Mouse (Mus musculus): Measurements from ENCODE around the gene Cct8l1. TPM values are rescaled to one million over a fixed set of nuclear protein-coding genes. Genes with fewer than 3 reads are reported as not detected.

The Cct8l1 gene
- polyA plus RNA-seq, 1 experiment from 2014 or later: not detected

- Histone ChIP-seq H3K9me3 (no peaks in the 10 kb centered on the region), H3K36me3 (no peaks in the 10 kb centered on the region), H3K4me1 (no peaks in the 10 kb centered on the region), H3K27me3 (no peaks in the 10 kb centered on the region), H3K4me2 (no peak overlapping the region), H3K9ac (no peak overlapping the region), H3K27ac (no peak overlapping the region), H3K4me3 (no peak overlapping the region)
- 74% methylated on average over 1 of the region's 1 CpGs for WGBS
- ATAC-seq (ENCODE audit: insufficient number of reproducible peaks, low FRiP score, low TSS enrichment, low read depth): no peak
These were observed 38.3 kb downstream of the Cct8l1 start for GRCm38 (mm10) chr5:25554210-25554609.

DNA sequence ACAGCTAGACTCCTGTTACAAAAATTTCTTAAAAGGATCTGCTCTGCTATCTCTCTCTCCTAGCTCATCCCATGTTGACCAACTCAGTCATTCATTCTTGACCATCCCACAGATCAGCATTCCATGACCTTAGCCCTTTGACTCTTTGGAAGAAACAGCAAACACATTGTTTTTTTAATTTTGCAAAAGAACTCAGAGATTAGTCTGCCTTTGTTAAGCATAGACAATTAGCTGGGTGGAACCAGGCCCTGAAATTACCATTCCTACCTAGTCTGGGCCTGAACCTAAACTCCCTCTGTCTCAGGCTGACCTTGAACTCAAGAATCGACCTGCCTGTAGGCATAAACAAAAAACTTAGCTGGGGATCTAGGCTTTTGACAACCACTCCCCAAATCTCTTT lies 38.8 kb downstream of the Cct8l1 start:
- 44% methylated on average over 1 of the region's 1 CpGs for WGBS
- Histone ChIP-seq H3K9ac (no peak overlapping the region), H3K9me3 (no peaks in the 10 kb centered on the region), H3K36me3 (no peaks in the 10 kb centered on the region), H3K4me2 (no peak overlapping the region), H3K4me3 (no peak overlapping the region), H3K4me1 (no peaks in the 10 kb centered on the region), H3K27ac (no peak overlapping the region), H3K27me3 (no peaks in the 10 kb centered on the region)
- ATAC-seq (ENCODE audit: insufficient number of reproducible peaks, low FRiP score, low TSS enrichment, low read depth): no peak

- WGBS: 79% methylated on average over 5 of the region's 5 CpGs
- Histone ChIP-seq H3K9me3 (no peaks in the 10 kb centered on the region), H3K36me3 (no peaks in the 10 kb centered on the region), H3K4me1 (no peaks in the 10 kb centered on the region), H3K4me3 (no peak overlapping the region), H3K27ac (no peak overlapping the region), H3K9ac (no peak overlapping the region), H3K27me3 (no peaks in the 10 kb centered on the region), H3K4me2 (no peak overlapping the region)
- ATAC-seq (ENCODE audit: insufficient number of reproducible peaks, low FRiP score, low TSS enrichment, low read depth): no peak
These were observed 39.8 kb downstream of the Cct8l1 start for GRCm38 (mm10) chr5:25555684-25556083.

DNA sequence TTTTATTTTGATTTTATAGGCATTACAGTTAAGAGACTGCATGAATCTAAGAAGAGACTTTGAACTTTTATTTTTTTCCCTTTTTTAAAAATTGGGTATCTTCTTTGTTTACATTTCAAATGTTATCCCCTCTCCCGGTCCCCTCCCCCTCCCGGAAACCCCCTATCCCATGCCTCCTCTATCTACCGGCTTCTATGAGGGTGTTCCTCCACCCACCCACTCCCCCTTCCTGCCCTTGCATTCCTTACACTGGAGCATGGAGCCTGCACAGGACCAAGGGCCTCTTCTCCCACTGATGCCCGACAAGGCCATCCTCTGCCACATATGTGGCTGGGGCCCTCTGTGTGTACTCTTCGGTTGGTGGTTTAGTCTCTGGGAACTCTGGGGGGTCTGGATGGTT lies 40.5 kb downstream of the Cct8l1 start:
- Histone ChIP-seq H3K27ac (no peak overlapping the region), H3K9ac (no peak overlapping the region), H3K36me3 (no peaks in the 10 kb centered on the region), H3K9me3 (no peaks in the 10 kb centered on the region), H3K4me1 (no peaks in the 10 kb centered on the region), H3K4me3 (no peak overlapping the region), H3K4me2 (no peak overlapping the region), H3K27me3 (no peaks in the 10 kb centered on the region)
- no peak for ATAC-seq (ENCODE audit: insufficient number of reproducible peaks, low FRiP score, low TSS enrichment, low read depth)
- WGBS: 81% methylated on average over 5 of the region's 5 CpGs

Other genes starting within 250 kb of the Cct8l1 start
- 11.9 and 13.4 TPM in 2 replicates for gene Kmt2c, start 17.3 kb upstream of the Cct8l1 start, polyA plus RNA-seq (2015; fragmentation: Nextera tagmentation; extraction: Ambion mirVana)
- 6.5 and 7.0 TPM in 2 replicates for gene Xrcc2, start 189.8 kb downstream of the Cct8l1 start, polyA plus RNA-seq (2015; fragmentation: Nextera tagmentation; extraction: Ambion mirVana)
- gene Actr3b, start 243.9 kb downstream of the Cct8l1 start, polyA plus RNA-seq (2015; fragmentation: Nextera tagmentation; extraction: Ambion mirVana): 3.3 and 4.2 TPM in 2 replicates

Data from limb, embryonic 15.5 days (tissue).